9 mouse cellular contexts compared by ENCODE assay signal in the genomic region with DNA sequence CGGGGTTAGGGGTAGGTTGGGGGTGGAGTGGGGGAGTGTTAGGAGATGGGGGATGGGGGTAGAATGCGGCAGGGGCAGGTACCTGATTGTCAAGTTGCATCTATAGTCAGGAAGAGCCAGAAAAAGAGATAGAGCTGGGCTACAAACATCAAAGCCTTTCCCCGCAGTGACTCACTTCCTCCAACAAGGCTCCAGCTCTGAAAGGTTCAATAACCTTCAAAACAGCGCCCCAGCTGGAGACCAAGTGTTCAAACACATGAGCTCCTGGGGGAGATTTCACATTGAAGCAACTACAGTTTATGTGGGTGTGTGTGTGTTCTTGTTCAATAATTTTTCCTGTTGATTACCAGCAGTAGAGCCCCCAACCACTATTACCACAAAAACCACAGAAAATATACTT. TPM values are rescaled to one million over a fixed set of nuclear protein-coding genes. Genes with fewer than 3 reads are reported as not detected.
DNase-seq lines count a peak whose midpoint lies in the region; ATAC-seq lines count a peak whose summit lies in the region.
"Had no signal": no experiment of that assay in that cellular context is flagged by ENCODE, and none has a peak within 500 bp of the region (broad histone marks: within the 10 kb centered on the region; RNA-seq: fewer than 3 reads in every experiment).

No protein-coding gene starts in this region.

- no peaks in the 10 kb centered on the region for H3K9me3 ChIP-seq in liver, embryonic 16.5 days (replicated peaks; ENCODE audit: control insufficient read depth, low read length)
- no peaks in the 10 kb centered on the region for H3K9me3 ChIP-seq in stomach, embryonic 14.5 days (ENCODE audit: control insufficient read depth, low read depth, low read length)

- WGBS in liver, embryonic 16.5 days (ENCODE audit: insufficient replicate concordance), result 11% methylated on average over 4 of the region's 4 CpGs
- WGBS in stomach, embryonic 14.5 days, result 33% methylated on average over 4 of the region's 4 CpGs

- H3K4me3 ChIP-seq in liver, embryonic 16.5 days (ENCODE audit: low read depth, low read length), result no peak overlapping the region
- no peak overlapping the region for H3K4me3 ChIP-seq in stomach, embryonic 14.5 days (ENCODE audit: low read depth, low read length)
- H3K4me3 ChIP-seq: erythroblast, embryonic 14.5 days had no signal

- H3K9ac ChIP-seq in liver, embryonic 16.5 days (ENCODE audit: low read depth, low read length), result no peak overlapping the region
- H3K9ac ChIP-seq in stomach, embryonic 14.5 days (replicated peaks; ENCODE audit: low read depth, low read length), result no peak overlapping the region

- peak; percentile 61 for DNase-seq in 3T3-L1 (ENCODE audit: low read depth, low spot score)
- DNase-seq in B cell, adult 2 months, result peak; percentile 57 to 63
- peak; percentile 48 for DNase-seq in c-Kit-negative CD71-positive TER-119-positive erythroid progenitor cells, embryonic 14.5 days (ENCODE audit: low read depth, low spot score)
- no peak for DNase-seq in right cerebral cortex, postnatal 10 days (ENCODE audit: low spot score in 2 of 2)
- DNase-seq in kidney, postnatal 25 days, result no peak
- no peak for DNase-seq in left cerebral cortex, postnatal 36 days (ENCODE audit: low spot score in 2 of 2)

- H3K4me2 ChIP-seq in liver, embryonic 16.5 days (ENCODE audit: low read depth, low read length), result no peak overlapping the region
- no peak overlapping the region for H3K4me2 ChIP-seq in stomach, embryonic 14.5 days (replicated peaks; ENCODE audit: low read depth, low read length)

- intact Hi-C loops in left cerebral cortex, postnatal 36 days (cut with DNase I), result no loop called here

- no peaks in the 10 kb centered on the region; the same call in 1 of the 2 replicates for H3K4me1 ChIP-seq in liver, embryonic 16.5 days (ENCODE audit: control insufficient read depth, low read depth, low read length)
- no peaks in the 10 kb centered on the region for H3K4me1 ChIP-seq in stomach, embryonic 14.5 days (ENCODE audit: control insufficient read depth, insufficient read depth, low read length)

- peak; percentile 67 for ATAC-seq in liver, embryonic 16.5 days (ENCODE audit: low read depth)
- peak; percentile 23; the same call in 1 of the 2 replicates for ATAC-seq in stomach, embryonic 14.5 days (ENCODE audit: insufficient number of reproducible peaks, insufficient read depth, low FRiP score, low read depth)

- no peaks in the 10 kb centered on the region for H3K36me3 ChIP-seq in liver, embryonic 16.5 days (ENCODE audit: control insufficient read depth, insufficient read depth)
- H3K36me3 ChIP-seq in stomach, embryonic 14.5 days (ENCODE audit: control insufficient read depth, insufficient read depth, low read length), result no peaks in the 10 kb centered on the region

- H3K27me3 ChIP-seq in liver, embryonic 16.5 days (ENCODE audit: control insufficient read depth, insufficient read depth, low read depth, low read length), result no peaks in the 10 kb centered on the region
- no peaks in the 10 kb centered on the region for H3K27me3 ChIP-seq in stomach, embryonic 14.5 days (ENCODE audit: control insufficient read depth, insufficient read depth, low read length)

- no peak overlapping the region for H3K27ac ChIP-seq in liver, embryonic 16.5 days (ENCODE audit: low read length)
- no peak overlapping the region for H3K27ac ChIP-seq in stomach, embryonic 14.5 days (ENCODE audit: low read length)

RNA-seq across cellular contexts. Expression of gene Kif2a, which starts 34.4 kb away (rescaled TPM):
- polyA plus RNA-seq in liver, embryonic 16.5 days (2015; fragmentation: Nextera tagmentation; extraction: Ambion mirVana), result 12.7 and 13.2 TPM in 2 replicates
- polyA plus RNA-seq in stomach, embryonic 14.5 days (2014; fragmentation: Nextera tagmentation; extraction: Ambion mirVana), result 17.0 and 18.8 TPM in 2 replicates
- total RNA-seq in left cerebral cortex, postnatal 36 days (2021), result 100 to 1,000 TPM in 1 of 2 experiments, 10 to 100 TPM in 1; 92.4 to 108 TPM

Comparison
In these comparisons a context has a peak if more than half of its experiments do, and no peak if none do; other contexts are left out.
1. DNase-seq: peak in 3T3-L1 (single experiment), B cell, adult 2 months (2 of 2) and c-Kit-negative CD71-positive TER-119-positive erythroid progenitor cells, embryonic 14.5 days (single experiment); none in right cerebral cortex, postnatal 10 days (0 of 2), kidney, postnatal 25 days (0 of 2) and left cerebral cortex, postnatal 36 days (0 of 2).